Mouse (Mus musculus): ENCODE measurements around the gene Ppp1ca.

- no peak for TF ChIP-seq POLR2A (IDR thresholded peaks at IDR 0.05; ENCODE audit: low read depth, low read length)
- no peak for TF ChIP-seq CTCF (conservative IDR thresholded peaks at IDR 0.05; ENCODE audit: insufficient read depth, insufficient read length, low read depth, low read length)
Observed at GRCm38 (mm10) chr19:4164721-4165120, 27.1 kb upstream of the Ppp1ca start.
